Mouse (Mus musculus) telencephalon, adult 2 months (tissue): ENCODE results near the gene Nav2.

Source experiments
- DNase-seq: peaks from one replicate; pipeline ENCODE4 v3.0.0-alpha.2; 2011; ENCODE audit warnings: low read depth, low spot score

The Nav2 gene

DNA sequence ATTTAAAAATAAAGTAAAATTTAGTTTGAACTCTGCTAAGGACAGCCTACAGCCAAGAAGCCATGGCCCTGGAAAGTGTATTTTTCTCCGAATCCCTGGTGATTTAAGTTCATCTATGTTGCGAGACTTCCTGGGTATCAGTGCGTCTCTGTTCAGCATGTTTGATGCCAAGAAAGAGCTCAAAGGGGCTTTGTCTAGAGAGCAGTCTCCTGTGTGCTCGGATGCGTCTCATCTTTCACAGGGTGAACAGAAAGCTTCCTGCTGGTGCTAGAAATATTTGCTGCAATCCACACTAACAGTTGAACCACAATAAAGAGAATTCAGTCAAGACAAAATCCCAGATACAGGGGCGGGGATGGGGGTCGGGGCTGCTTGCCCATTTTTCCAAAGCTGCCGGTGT lies 572.4 kb downstream of the Nav2 start:
- no peak for DNase-seq

DNA sequence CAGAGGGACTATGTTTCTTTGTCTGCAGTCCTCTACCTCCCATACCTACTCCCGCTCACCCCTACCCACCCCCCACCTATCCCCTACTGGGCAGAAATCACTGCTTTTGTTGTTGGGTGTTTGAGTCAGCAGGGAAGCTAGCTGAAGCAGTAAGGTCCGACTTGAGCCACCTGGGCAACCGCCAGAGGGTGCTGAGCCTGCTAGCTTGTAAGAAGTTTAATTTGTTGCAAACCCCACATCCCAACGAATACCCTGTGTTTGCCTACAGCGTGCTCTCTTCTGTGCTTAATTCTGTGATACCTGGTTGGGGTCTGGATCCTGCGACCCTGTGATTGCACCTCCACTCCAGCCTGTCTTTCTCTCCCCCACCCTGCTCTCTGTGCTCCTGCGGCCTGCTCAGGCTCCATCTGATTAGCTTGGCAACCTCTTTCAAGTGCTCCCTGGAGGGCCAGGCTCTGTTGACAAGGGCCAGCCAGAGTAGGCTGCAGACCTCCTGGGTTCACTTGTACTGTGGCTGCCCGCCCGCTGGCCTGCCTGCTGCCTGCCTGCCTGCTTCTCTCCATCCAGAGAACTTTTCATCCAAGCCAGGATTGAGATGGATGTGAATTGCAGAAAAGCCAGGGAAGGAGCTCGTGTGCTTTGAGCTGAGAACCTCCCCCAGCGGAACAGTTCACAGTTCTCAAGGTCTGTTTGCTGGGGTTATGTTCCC lies 575.7 kb downstream of the Nav2 start:
- no peak for DNase-seq

DNA sequence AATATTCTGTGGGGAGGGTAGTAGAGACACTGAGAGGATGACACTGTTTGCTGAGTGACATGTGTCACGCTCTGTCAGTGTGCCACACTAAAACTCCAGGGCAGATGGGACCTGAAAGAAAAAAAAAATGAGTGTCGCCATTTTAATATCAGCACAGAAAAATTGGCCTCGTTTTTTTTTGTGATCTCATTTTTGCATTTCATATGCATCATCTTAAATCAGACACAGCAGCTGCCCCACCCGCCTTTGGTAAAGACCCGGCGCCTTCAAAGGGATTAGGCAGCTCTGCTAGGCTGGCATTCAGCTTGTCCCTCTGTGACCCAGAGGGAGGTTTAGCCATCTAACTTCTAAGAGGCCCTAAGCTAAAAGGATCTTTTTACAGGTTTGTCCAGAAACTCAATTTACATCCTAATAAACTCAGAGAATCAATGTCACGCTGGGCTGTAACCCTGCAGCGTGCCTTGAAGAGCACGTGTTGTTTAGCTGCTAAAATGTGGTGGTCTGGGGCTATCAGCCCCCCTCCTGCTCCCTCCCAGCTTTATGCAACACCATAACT lies 576.9 kb downstream of the Nav2 start:
- DNase-seq = no peak

DNA sequence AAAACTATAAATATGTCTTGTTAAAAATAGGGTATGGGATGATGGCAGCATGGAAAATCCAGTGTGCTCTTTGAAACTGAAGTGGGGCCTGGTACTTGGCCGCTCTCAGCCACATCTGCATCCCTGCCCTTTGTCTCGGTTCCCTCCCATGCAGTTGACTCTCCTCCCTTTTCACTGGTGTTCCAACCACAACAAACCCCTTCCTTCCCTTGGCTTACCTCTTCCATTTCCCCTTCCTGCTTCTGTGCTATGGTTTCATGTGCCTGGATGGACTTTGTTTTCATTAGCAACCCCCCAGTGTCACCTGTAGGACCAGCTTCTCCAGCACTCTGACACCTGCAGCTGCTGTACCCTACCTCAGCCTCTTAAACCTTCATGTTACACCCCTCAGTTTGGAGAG lies 578.8 kb downstream of the Nav2 start:
- no peak for DNase-seq

DNA sequence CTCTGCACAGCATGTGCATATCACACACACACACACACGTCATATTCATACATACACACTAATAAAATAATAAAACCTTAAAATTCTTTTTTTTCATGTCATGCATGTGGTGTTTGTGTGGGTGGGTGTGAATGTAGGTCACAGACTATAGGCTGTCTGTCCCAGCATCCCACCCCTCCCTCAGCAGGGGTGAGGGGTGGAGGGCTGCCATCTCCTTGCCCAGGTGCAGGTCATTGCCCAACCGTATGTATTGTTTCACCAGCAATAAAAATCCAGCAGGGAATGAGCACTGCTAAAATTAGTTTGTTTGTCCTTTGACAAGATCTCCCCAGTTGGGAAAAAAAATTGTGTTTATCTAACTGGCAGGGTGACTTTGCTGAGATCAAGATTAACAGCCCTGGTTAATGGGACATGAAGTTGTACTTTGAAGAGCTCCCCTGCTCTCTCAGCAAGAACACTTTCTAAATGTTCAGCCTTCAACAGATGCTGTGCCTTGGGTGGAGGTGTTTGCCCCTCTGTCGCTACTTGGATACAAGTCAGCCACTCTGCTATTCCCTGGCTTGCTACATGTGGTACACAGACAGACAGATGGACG lies 580.1 kb downstream of the Nav2 start:
- no peak for DNase-seq

DNA sequence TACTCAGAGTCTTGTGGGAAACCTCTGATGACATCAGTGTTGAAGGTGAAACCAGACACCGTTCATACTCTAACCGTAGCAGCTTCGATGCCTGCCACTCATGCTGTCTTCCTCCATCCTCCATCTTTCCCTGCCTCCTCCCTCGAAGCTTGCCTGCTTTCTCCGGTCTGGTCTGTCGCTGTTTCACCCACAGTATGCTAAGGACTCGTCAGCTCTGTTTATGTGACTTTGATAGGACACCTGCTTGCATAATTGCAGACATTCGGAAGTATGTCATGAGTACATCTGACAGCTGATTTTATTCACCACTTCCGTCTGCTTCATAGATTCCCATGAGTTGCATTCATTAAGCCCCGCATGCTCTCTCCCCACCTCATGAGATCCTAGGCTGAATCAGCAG lies 582.3 kb downstream of the Nav2 start:
- DNase-seq = no peak

DNA sequence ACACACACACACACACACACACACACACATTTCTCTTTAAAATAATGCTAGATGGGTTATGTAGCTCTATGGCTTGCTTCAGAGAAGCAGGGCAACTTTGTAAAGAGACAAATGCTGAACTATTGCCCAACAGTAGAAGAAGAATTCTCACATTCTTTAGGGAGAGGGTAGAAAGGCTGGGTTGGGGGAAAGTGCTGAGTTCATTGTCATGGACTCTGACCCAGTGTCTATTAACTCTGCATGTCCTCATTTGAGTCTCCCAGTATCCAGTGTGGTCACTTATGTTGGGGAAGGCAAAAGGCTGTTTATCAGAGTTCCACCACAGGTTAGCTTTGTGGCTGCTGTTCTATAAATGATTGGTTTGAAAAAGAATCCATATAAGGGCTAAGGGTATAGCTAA lies 584.1 kb downstream of the Nav2 start:
- DNase-seq = no peak

DNA sequence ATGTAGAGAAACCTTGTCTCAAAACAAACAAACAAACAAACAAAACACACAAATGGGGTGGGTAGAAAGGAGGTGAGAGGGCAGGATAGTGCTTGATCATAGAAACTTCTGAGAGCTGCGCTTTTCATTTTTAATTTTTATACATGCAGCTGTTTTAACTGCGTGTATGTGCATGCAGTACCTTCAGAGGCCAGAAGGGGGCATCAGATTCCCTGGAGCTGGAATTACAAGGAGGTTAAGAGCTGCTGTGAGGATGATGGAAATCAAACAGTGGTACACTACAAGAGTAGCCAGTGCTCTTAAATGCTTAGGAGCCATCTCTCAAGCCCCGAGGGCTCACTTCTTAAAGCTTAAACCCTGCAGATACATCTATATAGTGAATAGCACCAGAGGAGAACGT lies 584.7 kb downstream of the Nav2 start:
- DNase-seq = no peak

DNA sequence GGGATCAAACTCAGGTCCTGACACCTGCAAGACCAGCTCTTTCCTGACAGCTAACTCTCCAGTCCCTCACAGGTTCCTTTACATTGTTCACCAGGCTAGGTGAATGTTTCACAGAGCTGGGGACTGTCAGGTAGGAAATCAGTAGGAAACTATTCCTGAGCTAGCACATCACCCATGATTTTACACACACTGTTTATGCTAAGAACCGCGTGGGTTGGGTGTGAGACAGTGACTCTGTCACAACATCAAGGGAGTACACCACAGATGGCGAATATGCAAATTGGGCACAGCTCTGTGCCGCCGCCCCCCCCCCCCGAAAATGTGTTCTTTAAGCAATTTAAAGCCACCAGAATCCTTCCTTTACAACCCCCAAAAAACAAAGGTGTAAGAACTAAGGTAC lies 586.1 kb downstream of the Nav2 start:
- peak; percentile 78 for DNase-seq

DNA sequence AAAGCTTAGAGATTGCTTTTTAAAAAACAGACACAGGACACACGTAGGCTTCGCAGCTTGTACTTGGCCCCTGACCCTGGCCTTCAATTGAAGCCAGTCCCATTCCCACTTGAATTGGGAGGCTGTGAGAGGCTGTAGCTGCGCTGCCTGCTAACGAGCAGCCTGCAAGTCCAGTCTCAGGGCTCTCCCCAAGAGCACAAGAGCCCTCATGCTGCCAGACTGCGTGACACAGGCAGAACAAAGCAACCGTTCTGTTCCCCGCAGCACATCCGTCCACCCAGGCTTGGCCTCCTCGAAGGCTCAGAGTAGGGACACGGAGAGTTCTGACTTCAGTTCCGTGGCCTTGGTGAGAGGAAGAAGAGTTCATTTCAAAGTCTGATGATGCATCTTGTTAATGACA lies 587.6 kb downstream of the Nav2 start:
- DNase-seq = no peak

DNA sequence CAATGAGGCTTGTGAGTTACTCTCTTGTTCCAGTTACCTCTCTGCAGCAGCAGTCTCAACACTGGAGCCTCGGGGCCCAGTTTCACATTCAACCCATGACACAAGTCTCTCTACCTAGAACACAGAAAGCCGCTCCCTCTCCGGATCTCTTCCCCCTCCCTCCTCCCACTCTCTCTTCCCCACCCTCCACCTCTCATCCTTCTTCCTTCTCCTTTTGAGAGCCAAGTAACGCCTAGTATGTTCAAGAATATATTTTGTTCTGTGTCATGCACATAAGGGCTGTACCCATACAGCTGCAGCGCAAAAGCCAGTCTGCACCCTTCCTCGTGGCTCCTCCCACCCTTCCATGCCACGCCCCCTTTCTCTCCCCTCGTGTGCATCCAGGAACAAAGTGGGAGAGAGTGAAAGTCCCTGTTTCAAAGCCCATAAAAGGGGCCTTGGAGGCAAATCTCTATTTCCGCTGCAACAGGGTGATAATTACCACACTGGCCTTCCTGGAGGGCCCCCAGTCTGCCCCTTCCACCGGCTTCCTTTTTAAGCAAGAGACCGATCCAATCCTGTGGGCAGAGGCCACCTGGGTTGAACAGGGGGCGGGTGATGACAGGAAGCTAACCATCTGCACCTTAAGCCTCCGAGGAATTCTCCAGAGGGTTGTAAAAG lies 588.4 kb downstream of the Nav2 start:
- peak; percentile 51 for DNase-seq

DNA sequence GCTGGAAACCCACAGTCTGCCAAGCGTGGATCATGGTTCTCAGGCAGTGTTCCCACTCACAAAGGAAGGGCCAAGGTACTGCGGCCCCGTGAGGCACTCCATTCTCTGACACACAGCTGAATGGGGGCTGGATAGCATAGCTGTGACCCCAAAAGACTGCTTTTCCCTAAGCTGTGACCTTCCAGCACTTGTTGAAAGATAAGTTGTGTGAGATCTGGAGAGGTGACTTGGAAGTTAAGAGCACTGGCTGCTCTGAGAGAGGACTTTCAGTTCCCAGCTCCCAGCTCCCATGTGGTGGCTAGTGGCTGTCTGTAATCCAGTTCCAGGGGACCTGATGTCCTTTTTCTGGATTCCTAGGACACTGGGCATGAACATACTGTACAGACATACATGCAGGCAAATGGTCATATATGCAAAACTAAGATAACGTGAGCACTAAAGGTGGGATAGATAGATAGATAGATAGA lies 588.9 kb downstream of the Nav2 start:
- no peak for DNase-seq

DNA sequence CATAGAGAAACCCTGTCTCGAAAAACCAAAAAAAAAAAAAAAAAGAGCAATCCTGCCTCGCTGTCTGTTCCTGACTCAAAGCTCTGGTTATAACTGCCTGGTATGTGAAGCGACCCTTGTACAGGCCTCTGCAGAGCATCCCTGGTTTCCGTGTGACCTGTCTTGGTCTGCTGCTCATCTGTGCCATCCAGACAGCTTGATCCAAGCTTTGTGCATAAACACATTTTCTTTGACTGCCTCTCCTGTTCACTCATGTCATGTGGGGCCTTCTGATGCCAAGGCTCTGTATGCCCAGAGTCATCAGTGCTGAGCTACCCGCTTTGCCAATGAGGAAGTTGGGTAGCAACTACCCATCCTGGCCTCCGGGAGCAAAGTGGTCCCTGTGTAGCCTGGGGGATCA lies 591.1 kb downstream of the Nav2 start:
- DNase-seq = no peak

DNA sequence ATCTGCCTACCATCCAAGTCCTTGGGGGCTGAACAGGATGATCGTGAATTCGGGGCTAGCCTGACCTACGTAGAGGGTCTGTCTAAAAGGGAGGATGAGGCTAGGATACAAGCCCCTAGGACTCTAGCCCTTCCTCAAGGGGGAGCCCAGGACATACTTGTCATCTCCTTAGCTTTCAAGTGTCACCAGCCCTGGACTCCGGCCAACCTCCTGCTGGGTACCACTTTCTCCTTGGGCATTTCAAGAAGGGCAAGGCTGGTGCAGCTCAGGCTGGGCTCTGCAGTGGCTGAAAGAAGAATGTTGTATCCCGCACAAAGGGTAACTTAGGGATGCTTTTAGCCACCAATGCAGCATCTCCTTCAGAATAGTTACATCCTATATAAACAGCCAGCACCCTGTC lies 592.4 kb downstream of the Nav2 start:
- no peak for DNase-seq

DNA sequence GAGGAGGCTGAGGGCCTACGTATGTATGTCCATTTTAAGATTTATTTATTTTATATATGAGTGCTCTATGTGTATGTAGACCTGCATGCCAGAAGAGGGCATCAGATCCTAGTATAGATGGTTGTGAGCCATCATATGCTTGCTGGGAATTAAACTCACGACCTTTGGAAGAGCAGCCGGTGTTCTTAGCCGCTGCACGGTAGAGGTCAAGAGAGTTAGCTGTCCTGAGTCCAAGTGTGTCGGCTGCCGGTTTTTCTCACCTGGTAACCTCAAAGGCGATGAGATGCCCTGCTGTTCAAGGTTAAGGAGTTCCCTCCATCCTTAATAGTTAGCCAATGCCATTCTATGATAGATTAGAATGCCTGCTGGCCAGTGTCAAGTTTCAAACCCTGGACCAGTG lies 594.9 kb downstream of the Nav2 start:
- DNase-seq = no peak

DNA sequence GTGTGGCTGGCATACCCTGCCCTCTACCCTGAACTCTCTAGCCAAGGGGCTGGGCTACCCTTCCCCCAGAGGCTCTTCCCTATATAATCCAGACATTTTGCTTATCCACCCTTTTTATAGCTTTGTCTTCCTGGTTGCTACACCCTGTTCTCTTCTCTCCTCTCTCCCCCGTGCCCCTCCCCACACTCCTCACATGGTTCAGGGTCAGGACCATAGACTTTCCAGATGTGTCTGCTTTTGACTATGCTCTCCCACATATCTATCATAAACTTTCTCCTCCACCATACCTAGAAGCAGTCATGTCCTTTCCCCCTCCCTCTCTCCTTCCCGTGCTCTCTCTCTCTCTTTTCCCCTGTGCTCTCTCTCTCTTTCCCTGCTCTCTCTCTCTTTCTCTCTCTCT lies 595.4 kb downstream of the Nav2 start:
- DNase-seq = no peak

DNA sequence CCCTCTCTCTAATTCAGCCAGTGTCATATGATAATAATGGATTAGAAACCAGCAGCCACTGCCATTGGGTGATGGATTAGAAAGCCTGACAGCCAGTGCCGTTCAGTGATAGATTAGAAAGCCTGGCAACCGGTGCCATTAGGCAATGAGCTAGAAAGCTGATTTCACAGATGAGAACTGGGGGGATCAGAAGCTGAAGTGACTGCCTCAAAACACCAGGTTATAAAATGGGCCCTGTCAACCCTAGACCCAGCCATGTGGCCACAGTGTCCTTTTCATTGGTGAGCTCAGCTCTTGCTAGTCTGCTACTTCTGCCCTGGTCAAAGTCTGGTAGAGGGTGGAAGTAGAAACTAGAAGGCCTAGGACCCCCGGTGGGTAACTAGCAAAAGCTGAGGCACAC lies 595.8 kb downstream of the Nav2 start:
- DNase-seq = no peak

DNA sequence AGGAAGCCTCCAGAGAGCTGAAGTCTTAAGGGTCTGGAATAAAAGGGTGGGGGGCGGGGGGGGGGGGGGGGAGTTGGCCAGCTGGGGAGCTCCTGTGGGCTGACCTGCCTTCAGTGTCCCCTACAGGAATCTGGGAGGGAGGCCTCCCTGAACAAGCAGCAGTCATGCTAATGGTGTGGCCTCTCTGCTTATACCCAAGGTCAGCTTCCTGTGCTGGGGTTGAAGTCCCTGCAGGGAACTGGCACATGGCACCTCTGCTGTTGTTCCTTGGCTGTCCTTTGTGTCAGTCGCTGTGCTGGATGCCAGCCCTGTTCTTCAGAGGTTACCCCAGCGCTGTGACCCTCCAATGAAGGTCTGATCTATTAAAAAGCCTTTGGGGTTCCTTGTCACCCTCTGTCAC lies 596.5 kb downstream of the Nav2 start:
- no peak for DNase-seq

DNA sequence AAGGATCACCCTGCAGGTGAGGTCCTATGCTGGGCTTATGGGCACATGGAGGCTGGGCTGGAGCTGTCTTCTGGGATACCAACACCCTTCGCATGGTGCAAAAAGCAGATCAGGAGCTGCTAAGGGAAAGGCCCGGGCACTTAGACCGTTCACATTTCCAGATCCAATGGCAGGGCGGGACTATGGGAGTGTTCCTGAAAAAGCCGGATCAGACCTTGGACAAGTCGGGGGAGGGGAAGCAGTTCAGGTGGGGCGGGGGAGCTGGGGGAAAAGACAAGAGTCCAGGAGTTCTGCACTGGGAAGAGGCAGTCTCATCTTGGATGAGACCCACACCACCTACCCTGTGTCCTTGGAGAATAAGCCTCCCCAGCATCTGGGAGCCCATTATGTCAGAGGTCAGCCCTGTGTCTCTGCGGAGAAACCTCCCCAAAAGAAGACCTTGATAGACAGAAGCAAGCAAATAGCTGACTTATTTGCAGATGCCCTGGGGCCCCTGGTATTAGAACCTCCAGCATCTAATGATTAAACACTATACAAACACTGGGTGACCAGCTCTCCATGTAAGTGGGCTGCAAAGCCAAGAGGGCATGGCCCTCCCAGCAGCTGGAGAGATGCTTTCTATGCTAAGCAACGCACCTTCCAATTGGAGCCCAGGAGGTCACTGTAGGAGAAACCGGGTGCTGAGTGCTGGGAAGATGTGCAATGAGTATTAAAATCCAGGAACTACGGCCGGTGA lies 597.7 kb downstream of the Nav2 start:
- DNase-seq = no peak

DNA sequence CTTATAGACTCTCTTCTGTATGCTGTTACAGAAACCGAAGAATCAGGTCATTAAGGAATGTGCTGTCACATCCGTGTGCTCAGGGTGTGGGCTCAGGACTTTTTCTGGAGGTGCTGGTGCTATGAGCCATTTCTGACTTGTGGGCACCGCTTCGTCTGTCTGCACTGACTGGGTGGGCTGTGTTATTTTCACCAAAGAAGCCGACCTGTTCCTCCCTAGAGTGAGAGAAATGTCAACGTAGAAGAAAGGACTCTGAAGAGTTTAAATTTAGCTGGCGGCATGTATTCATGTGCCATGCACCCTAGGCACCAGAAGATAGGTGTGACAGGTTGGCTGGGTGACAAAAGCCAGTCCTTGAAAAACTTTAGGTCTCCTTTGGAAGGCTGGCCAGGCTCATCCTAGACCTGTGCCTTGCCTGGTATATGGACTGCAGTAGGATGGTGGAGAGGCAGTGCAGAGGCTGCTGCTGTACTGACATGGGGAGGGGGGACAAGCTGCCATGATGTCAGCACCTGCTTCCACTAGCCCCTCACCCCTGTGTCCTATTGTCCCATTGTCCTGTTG lies 599.5 kb downstream of the Nav2 start:
- DNase-seq = no peak

DNA sequence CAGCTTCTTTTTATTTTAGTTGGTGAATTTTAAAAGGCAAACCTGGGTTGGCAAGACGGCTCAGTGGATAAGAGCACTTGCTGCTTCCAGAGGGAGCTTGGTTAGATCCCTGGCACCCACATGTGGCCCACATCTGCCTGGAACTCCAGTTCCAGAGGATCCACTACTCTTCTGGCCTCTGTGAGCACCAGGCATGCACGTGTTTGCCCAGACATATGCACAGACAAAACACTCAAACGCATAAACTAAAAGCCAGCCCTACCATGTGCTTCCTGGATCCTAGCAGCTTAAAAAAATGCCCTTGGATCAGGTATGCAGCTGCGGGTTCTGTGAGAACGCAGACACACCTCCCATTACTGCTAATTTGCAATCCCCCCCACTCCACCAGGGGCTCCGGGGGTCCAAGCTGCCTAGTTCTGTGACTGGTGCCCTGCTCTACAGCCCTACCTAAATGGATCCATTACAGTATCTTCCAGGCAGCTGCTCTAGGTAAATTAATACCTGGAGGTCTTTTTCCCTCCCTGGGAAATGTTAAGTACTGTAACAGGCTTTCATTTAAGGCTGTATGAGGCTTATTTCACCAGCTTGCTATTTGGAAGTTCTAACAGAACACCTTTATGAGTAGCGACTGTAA lies 603.4 kb downstream of the Nav2 start:
- no peak for DNase-seq
